Mouse (Mus musculus): Measurements from ENCODE around the gene Sirt1.
"Not testable (repeated sequence)": the region's sequence is repeated elsewhere in the genome, so short reads cannot be mapped to it uniquely, and the experiment has no call there.

Sirt1 gene

GRCm38 (mm10) chr10:63381498-63382280, at the start of gene Sirt1:
Gene Sirt1, minus strand, starts transcription at chr10:63381704.
- no peak for DNase-seq (ENCODE audit: low read depth, low spot score)

GRCm38 (mm10) chr10:63429785-63430305, 48.3 kb upstream of the Sirt1 start, which contains the start of gene Ctnna3:
Gene Ctnna3, plus strand, starts transcription at chr10:63430098.
- peak; percentile 91 for DNase-seq (ENCODE audit: low read depth, low spot score)

GRCm38 (mm10) chr10:63429380-63429779, 47.9 kb upstream of the Sirt1 start:
- DNase-seq (ENCODE audit: low read depth, low spot score), result peak; percentile 97

- no peak for DNase-seq (ENCODE audit: low read depth, low spot score)
These were observed 47.5 kb upstream of the Sirt1 start for GRCm38 (mm10) chr10:63429023-63429340.

GRCm38 (mm10) chr10:63428243-63429022, 46.9 kb upstream of the Sirt1 start:
- no peak for DNase-seq (ENCODE audit: low read depth, low spot score)

GRCm38 (mm10) chr10:63427146-63427545, 45.6 kb upstream of the Sirt1 start:
- no peak for DNase-seq (ENCODE audit: low read depth, low spot score)

- DNase-seq (ENCODE audit: low read depth, low spot score), result no peak
These were observed 42.9 kb upstream of the Sirt1 start for GRCm38 (mm10) chr10:63424475-63424814.

GRCm38 (mm10) chr10:63423591-63424474, 42.3 kb upstream of the Sirt1 start:
- no peak for DNase-seq (ENCODE audit: low read depth, low spot score)

GRCm38 (mm10) chr10:63422736-63422992, 41.2 kb upstream of the Sirt1 start:
- no peak for DNase-seq (ENCODE audit: low read depth, low spot score)

GRCm38 (mm10) chr10:63421739-63422735, 40.5 kb upstream of the Sirt1 start, which contains the start of gene Gm7075:
Gene Gm7075, minus strand, starts transcription at chr10:63421789.
- DNase-seq (ENCODE audit: low read depth, low spot score), result no peak

GRCm38 (mm10) chr10:63417061-63417460, 35.6 kb upstream of the Sirt1 start:
- no peak for DNase-seq (ENCODE audit: low read depth, low spot score)

- DNase-seq (ENCODE audit: low read depth, low spot score), result no peak
These were observed 34.3 kb upstream of the Sirt1 start for GRCm38 (mm10) chr10:63415850-63416249.

- no peak for DNase-seq (ENCODE audit: low read depth, low spot score)
These were observed 33.8 kb upstream of the Sirt1 start for GRCm38 (mm10) chr10:63415287-63415686.

- no peak for DNase-seq (ENCODE audit: low read depth, low spot score)
These were observed 31.3 kb upstream of the Sirt1 start for GRCm38 (mm10) chr10:63412756-63413155.

GRCm38 (mm10) chr10:63411674-63412073, 30.2 kb upstream of the Sirt1 start:
- DNase-seq (ENCODE audit: low read depth, low spot score), result not testable (repeated sequence)

- DNase-seq (ENCODE audit: low read depth, low spot score), result no peak
These were observed 28.9 kb upstream of the Sirt1 start for GRCm38 (mm10) chr10:63410162-63410956.

GRCm38 (mm10) chr10:63403636-63404035, 22.1 kb upstream of the Sirt1 start:
- DNase-seq (ENCODE audit: low read depth, low spot score), result no peak

GRCm38 (mm10) chr10:63402731-63403504, 21.4 kb upstream of the Sirt1 start:
- DNase-seq (ENCODE audit: low read depth, low spot score), result no peak

- no peak for DNase-seq (ENCODE audit: low read depth, low spot score)
These were observed 15.5 kb upstream of the Sirt1 start for GRCm38 (mm10) chr10:63396963-63397362.

Measured in retina, postnatal 7 days (tissue).